Mouse (Mus musculus): Measurements from ENCODE around the gene Ulk2. TPM values are rescaled to one million over a fixed set of nuclear protein-coding genes. Genes with fewer than 3 reads are reported as not detected.
A peak's percentile ranks its signal among the peaks of the same experiment; 100 is the strongest.

The Ulk2 gene
- total and polyA plus RNA-seq, 3 experiments: 47.1 to 65.4 (median 53.7) TPM

GRCm38 (mm10) chr11:61737290-61737689 lies 117.6 kb downstream of the Ulk2 start:
- 95% methylated on average over 1 of the region's 1 CpGs for WGBS
- Histone ChIP-seq H3K4me3 (no peak overlapping the region), H3K27ac (no peak overlapping the region), H3K36me3 (ENCODE audit: control insufficient read depth, insufficient read depth, low read length) (no peaks in the 10 kb centered on the region; the same call in 1 of the 2 replicates), H3K79me2 (replicated peaks; ENCODE audit: control insufficient read depth, insufficient read depth, low read length) (no peaks in the 10 kb centered on the region; the same call in 1 of the 2 replicates), H3K9ac (ENCODE audit: low read depth, low read length) (no peak overlapping the region), H3K27me3 (ENCODE audit: control insufficient read depth, insufficient read depth, low read length) (no peaks in the 10 kb centered on the region), H3K4me1 (ENCODE audit: control insufficient read depth, insufficient read depth, low read length) (no peaks in the 10 kb centered on the region)
- intact Hi-C loops (cut with DNase I): no loop called here
- no peak for DNase-seq
- TF ChIP-seq POLR2A (IDR thresholded peaks at IDR 0.05; ENCODE audit: insufficient read depth, low read depth, low read length) (no peak), CTCF (IDR thresholded peaks at IDR 0.05) (no peak), EP300 (IDR thresholded peaks at IDR 0.05; ENCODE audit: insufficient read depth, low read depth, low read length) (no peak)

- Histone ChIP-seq H3K4me1 (ENCODE audit: control insufficient read depth, insufficient read depth, low read length) (peaks cover 3% of the 10 kb centered on the region), H3K36me3 (ENCODE audit: control insufficient read depth, insufficient read depth, low read length) (no peaks in the 10 kb centered on the region; the same call in 1 of the 2 replicates), H3K27me3 (ENCODE audit: control insufficient read depth, insufficient read depth, low read length) (no peaks in the 10 kb centered on the region), H3K9ac (ENCODE audit: low read depth, low read length) (no peak overlapping the region), H3K4me3 (no peak overlapping the region), H3K79me2 (replicated peaks; ENCODE audit: control insufficient read depth, insufficient read depth, low read length) (no peaks in the 10 kb centered on the region), H3K27ac (no peak overlapping the region)
- intact Hi-C loops (cut with DNase I): no loop called here
- no peak for DNase-seq
- TF ChIP-seq EP300 (IDR thresholded peaks at IDR 0.05; ENCODE audit: insufficient read depth, low read depth, low read length): no peak
- no peak for TF ChIP-seq CTCF (IDR thresholded peaks at IDR 0.05)
- TF ChIP-seq POLR2A (IDR thresholded peaks at IDR 0.05; ENCODE audit: insufficient read depth, low read depth, low read length): no peak
- 81% methylated on average over 7 of the region's 7 CpGs for WGBS
Measured at GRCm38 (mm10) chr11:61732672-61733071, 122.2 kb downstream of the Ulk2 start.

GRCm38 (mm10) chr11:61728037-61728436 lies 126.8 kb downstream of the Ulk2 start:
- 25% methylated on average over 2 of the region's 2 CpGs for WGBS
- H3K4me1 ChIP-seq (ENCODE audit: control insufficient read depth, insufficient read depth, low read length): peaks cover 4% of the 10 kb centered on the region
- H3K36me3 ChIP-seq (ENCODE audit: control insufficient read depth, insufficient read depth, low read length): no peaks in the 10 kb centered on the region
- H3K27me3 ChIP-seq (ENCODE audit: control insufficient read depth, insufficient read depth, low read length): no peaks in the 10 kb centered on the region
- no peaks in the 10 kb centered on the region for H3K79me2 ChIP-seq (replicated peaks; ENCODE audit: control insufficient read depth, insufficient read depth, low read length)
- TF ChIP-seq POLR2A (IDR thresholded peaks at IDR 0.05; ENCODE audit: insufficient read depth, low read depth, low read length): no peak
- TF ChIP-seq CTCF (IDR thresholded peaks at IDR 0.05): no peak
- no peak for TF ChIP-seq EP300 (IDR thresholded peaks at IDR 0.05; ENCODE audit: insufficient read depth, low read depth, low read length)
- peak overlapping the region; percentile 63 for H3K27ac ChIP-seq
- DNase-seq: peak in 1 of 2 experiments; percentile 31
- H3K4me3 ChIP-seq: no peak overlapping the region
- H3K9ac ChIP-seq (ENCODE audit: low read depth, low read length): no peak overlapping the region
- intact Hi-C loops (cut with DNase I): no loop called here

Other genes with a start within 250 kb of the Ulk2 start
- 10 to 100 TPM; 10.6 to 11.3 TPM for gene Grap, start 201.8 kb downstream of the Ulk2 start, total RNA-seq (2021)
- gene Grap, start 201.8 kb downstream of the Ulk2 start, polyA plus RNA-seq (2012; rRNA removed): 10.5 and 11.7 TPM in 2 replicates
- gene Fam83g, start 171.0 kb downstream of the Ulk2 start, total RNA-seq (2021): under 1 TPM; 0.26 to 0.30 TPM
- 0.20 and 0.29 TPM in 2 replicates for gene Fam83g, start 171.0 kb downstream of the Ulk2 start, polyA plus RNA-seq (2012; rRNA removed)
- gene Slc5a10, start 134.2 kb downstream of the Ulk2 start, total RNA-seq (2021): not detected
- 0.09 TPM in 1 of 2 replicates, not detected in the other for gene Slc5a10, start 134.2 kb downstream of the Ulk2 start, polyA plus RNA-seq (2012; rRNA removed)
- gene Prpsap2, start 93.0 kb downstream of the Ulk2 start, total RNA-seq (2021): 1 to 10 TPM; 6.9 to 7.9 TPM
- 5.5 and 8.4 TPM in 2 replicates for gene Prpsap2, start 93.0 kb downstream of the Ulk2 start, polyA plus RNA-seq (2012; rRNA removed)
- 10 to 100 TPM; 12.6 to 13.7 TPM for gene Akap10, start 75.2 kb upstream of the Ulk2 start, total RNA-seq (2021)
- gene Akap10, start 75.2 kb upstream of the Ulk2 start, polyA plus RNA-seq (2012; rRNA removed): 7.9 and 10.0 TPM in 2 replicates
- 10 to 100 TPM in 1 of 2 experiments, 1 to 10 TPM in 1; 4.6 to 21.6 TPM for gene Specc1, start 101.7 kb upstream of the Ulk2 start, total RNA-seq (2021)
- 2.1 and 3.5 TPM in 2 replicates for gene Specc1, start 101.7 kb upstream of the Ulk2 start, polyA plus RNA-seq (2012; rRNA removed)